Mouse (Mus musculus): ENCODE measurements at regions not wholly inside any gene's neighbourhood (a gene's known extent, or its start where the extent isn't known, plus 50 kb on each side); places are given as distances from the start of the nearest gene placed in this dataset.

- no peak for DNase-seq (ENCODE audit: low spot score)
Measured at GRCm38 (mm10) chr11:17461701-17462100, 204.3 kb downstream of the C1d start.

DNA sequence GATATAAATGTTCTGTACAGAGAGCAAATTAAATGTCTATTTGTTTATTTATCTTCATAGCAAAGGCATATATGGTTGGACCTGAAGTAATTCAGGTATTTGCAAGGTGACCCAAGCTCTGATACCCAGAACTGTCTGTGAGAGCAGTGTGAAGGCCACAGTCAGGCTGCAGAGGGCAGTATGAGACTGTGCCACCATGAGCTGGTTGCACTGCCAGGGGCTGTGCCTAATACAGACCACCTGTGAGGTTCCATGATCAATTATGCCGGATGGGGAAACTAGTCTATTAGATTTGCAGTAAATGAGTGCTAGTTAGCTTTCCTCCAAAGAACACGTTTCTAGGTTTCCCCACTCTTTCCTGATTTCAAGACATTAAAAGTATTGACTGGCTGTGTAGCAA, 207.5 kb downstream of the C1d start:
- DNase-seq (ENCODE audit: low spot score) = no peak

DNA sequence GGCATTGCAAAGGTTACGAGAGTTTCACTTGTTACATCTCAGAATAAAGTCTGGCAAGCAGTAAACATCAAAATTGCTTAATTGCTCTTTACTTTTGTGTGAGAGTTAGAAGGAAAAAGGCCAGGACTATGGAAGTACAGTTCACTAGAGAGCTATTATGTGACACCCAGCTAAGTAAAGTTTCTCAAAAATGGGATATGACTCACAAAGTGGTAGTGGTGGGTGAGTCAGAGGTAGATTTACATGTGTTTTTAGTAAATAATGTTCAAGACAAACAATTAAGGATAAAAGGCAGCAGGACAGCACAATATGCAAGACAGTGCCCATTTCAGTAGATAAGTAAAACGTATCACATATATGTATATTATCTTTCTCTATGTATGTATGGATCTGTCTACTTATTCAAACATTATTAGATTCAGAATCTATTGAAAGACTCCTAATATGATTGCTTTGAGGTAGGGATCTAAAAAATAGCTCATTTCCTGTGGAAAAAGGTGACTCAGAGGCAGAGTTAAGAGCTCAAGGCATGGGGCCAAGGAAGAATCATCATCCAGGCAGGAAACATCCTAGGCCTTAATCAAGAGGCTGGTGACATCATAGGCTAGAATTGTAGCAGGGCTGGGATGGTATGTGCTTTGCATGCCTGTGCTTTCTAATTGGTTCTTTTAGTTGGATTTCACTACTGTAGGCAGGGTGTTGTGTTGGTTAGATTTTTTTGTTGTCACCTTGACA, 211.2 kb downstream of the C1d start:
- DNase-seq (ENCODE audit: low spot score) = peak; percentile 41

- DNase-seq (ENCODE audit: low spot score) = no peak
Measured at GRCm38 (mm10) chr11:17481436-17481996, 224.1 kb downstream of the C1d start.

GRCm38 (mm10) chr11:17483849-17484441, 226.6 kb downstream of the C1d start:
- no peak for DNase-seq (ENCODE audit: low spot score)

DNA sequence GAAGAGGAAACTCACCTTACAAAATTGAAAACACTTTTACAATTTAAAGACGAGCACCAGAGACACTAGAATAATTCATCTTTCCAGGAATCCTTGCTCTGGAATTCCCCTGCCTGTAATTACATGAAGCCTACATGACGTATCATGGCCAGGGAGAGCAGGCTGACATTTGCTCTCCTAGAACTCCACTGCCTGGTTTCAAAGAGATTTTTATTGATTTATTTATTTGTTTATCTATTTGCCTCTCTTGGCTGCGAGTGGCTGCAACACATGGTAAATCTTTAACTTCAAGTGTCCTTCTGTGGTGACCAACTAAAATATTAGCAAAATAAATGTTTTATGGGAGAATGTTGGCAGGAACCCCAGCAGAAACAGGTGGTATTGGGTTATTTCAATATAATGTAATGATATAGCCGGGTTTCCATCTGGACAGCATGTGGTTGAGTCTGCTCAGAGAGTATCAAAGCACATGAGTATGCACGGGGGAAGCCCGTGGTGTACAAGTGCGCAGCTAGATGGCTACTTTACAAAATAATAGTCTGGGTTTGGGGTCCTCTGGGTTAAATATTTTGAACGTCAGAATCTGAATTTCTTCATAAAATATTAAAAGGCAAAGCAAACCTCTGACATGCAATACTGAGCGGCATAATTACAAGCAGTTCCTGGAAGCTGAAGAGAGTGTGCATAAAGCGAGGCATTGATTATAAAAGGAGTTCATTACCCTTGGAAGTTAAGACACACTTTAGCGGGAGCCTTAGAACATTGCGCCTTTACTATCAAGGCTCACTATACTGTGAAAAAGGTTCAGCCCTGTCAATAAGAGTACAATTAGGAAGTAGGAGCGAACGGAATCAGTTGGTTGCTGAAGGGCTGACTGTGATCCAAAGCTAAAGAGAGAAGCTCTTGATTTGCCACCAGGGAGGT, 244.0 kb downstream of the C1d start:
- no peak for DNase-seq (ENCODE audit: low spot score)

DNA sequence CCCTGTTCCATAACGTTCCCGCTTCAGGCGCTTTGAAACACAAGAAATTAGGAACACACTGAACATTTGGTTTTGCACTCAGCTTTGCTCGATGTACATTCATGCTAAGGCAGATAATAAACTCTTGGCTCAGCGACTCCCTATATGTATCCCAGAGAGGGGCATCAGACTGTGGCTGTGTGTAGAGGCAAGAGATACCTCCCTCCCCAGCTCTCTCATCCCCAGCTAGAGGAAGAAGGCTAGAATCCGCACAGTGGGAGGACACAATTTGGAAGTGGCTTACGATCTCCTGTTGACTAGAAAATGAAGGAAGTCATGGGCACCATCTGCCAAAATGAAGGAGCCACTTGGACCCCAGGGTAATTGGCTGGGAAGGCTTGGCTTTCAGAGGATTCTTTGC, 244.7 kb downstream of the C1d start:
- DNase-seq (ENCODE audit: low spot score) = no peak

DNA sequence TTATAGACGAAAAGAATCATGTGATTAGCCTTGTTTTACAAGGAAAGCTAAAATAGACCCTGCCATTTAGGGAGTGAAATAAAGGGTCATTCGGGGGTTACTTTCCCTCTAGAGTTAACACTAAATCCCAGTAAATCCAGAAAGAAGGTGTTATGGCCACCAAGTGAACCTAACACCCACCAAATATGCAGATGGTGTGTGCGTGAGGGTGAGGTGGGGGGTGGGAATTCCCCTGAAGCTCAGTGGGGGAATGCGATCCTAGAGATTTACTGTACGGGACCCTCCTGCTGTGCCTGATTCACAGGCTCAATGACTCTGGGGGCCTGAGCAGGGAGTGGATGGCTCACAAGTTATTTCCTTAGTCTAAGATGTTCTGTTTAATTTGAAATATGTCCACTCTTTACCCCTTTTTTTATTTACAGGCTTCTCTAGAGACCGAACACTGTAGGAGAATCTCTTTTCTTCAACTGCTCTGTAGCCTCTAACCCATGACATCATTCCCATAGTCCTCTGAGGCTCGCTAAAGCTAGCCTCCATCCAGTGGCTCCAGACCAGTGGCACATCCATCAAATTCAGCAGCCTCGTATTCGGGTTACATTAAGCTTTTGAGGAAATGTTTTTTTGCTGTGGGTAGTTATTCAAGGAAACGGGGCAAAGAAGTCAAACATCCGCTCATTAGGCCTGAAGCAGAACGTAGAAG, 265.0 kb downstream of the C1d start:
- DNase-seq (ENCODE audit: low spot score) = no peak

DNA sequence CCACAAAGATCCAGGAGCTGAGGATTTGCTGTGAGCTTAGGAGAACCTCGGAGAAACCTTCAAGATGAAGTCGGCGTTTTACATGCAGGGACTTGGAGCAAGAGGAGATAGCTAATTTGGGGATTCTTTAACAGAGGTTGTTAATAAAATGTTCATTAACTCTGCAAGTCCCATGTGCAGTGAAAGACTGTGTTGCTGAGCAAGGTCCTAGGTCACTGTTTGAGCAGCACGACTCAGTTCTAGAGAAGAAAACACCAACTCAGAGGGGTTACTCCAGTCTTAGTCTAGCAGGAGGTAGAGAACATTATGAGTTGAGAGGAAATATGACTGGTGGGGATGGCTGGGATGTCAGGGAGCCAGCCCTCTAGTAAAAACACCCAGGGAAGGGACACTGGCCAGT, 265.9 kb downstream of the C1d start:
- no peak for DNase-seq (ENCODE audit: low spot score)

DNA sequence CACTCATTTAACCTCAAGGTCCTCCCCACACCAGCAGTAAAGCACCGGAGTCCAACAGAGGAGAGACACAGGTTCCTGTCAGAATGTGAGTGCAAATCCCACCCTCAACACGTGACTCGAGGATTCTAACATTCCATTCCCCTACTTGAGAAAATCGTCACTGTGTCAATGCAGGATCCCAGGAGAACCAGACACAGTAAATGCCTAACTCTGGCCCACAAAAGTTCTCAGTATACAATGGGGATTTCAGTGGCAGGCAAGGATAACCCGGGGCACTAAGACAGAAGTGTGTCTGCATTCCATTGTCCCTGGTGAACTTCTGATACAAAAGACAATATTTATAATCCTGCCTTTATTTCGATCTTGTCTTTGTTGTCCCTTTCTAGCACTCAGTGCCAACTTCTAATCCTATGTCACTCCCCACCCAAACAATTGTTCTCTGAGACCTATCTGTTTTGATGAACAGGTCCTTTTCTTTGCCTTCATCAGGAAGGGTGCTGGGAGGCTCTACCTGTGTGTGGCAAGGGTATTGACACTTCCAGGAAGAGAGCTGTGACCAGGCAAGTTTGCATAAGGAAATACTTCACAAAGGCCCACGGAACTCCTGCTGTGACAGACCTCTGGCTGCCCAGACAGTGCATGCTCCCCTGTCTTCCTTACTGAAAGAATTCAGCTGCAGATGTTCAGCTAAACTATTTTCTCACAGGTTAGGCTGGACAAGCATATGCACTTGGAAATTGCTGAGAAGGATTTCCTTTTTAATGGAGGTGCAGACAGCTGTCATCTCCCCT, 267.8 kb downstream of the C1d start:
- DNase-seq (ENCODE audit: low spot score) = no peak

- no peak for DNase-seq (ENCODE audit: low spot score)
Measured at GRCm38 (mm10) chr11:17526476-17526875, 269.1 kb downstream of the C1d start.

DNA sequence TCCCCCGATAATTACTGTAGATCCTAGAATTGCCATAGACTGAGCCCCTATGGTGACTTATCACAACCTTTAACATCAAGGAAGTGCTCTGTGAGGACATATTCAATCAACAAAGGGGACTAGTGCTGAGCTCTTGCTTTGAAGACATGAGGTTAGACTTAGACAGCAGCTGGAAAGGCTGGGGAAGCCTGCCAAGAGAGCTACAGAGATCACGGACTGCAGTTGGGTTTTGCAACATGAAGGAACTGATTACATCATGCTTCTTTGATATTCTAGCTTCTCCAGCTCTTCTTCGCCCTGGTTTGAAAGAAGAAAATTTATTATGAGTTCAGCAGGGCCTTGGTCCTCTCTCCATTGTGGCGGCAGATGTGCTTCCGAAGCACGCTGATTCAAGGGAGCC, 271.2 kb downstream of the C1d start:
- DNase-seq (ENCODE audit: low spot score) = peak; percentile 3

DNA sequence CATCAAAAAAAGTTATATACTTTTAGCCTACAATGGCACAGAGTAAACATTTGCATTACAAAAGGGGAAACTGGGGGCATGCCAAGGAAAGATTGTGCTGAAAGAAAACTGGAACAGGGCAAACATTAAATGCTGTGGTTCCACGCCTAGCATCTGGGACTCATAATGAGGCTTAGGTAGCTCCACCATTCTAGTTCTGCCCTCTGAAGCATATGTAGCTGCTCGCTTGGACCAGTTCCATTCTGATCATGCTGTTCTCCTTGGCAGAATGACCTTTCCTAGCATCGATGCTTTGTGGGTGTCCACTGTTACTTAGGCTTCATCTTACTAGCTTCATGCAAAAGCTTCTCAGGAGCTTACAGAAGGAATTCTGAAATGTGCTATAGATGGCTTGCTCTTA, 276.3 kb downstream of the C1d start:
- DNase-seq (ENCODE audit: low spot score) = no peak

DNA sequence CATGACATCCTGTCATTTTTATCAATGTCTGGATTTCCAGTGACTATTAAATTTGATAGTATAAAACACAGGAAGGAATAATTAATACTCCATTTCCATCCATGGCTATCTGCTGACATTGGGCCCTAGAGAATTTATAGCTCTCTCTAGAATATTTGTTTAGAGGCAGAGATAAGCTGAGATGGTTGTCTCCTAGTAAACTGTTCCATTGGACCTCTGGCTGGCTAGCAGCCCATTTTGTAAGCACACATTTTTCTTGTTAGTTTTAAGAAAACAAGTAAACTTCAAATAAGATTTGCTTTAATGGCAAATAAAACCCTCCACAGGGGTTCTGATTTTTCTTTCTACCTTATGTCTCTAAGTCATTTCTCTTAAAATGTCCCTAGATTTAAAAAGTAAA, 288.9 kb downstream of the C1d start:
- no peak for DNase-seq (ENCODE audit: low spot score)

DNA sequence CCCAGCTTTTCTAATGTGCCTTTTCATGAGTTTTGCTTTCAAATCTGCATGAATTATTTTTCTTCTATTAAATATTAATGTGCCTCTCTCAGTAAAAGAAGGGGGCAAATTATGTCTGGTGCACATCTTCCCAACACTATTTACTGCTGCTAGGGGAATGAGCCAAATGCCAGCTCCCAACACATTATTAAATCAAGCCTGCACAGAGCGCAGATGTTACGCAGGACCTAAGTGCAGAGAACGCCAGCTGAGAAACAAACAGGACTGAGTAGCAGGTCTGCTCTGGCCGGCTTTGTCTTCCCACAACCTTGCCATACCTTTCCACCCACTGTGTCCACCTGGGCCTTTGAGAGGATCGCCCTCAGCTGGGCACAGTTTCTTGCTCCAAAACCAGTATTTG, 291.8 kb downstream of the C1d start:
- DNase-seq (ENCODE audit: low spot score) = no peak

GRCm38 (mm10) chr11:17555276-17555675, 297.9 kb downstream of the C1d start:
- no peak for DNase-seq (ENCODE audit: low spot score)

GRCm38 (mm10) chr11:17591780-17592487, 334.6 kb downstream of the C1d start:
- no peak for DNase-seq (ENCODE audit: low spot score)

GRCm38 (mm10) chr11:17603726-17604493, 346.5 kb downstream of the C1d start:
- DNase-seq (ENCODE audit: low spot score) = peak; percentile 30

- DNase-seq (ENCODE audit: low spot score) = no peak
Measured at GRCm38 (mm10) chr11:17620462-17621248, 333.0 kb downstream of the Etaa1 start.
